Mouse (Mus musculus): ENCODE measurements around the gene Chd5. TPM values are rescaled to one million over a fixed set of nuclear protein-coding genes. Genes with fewer than 3 reads are reported as not detected.

The Chd5 gene
- polyA plus RNA-seq, 1 experiment from 2014 or later: 0.20 TPM

DNA sequence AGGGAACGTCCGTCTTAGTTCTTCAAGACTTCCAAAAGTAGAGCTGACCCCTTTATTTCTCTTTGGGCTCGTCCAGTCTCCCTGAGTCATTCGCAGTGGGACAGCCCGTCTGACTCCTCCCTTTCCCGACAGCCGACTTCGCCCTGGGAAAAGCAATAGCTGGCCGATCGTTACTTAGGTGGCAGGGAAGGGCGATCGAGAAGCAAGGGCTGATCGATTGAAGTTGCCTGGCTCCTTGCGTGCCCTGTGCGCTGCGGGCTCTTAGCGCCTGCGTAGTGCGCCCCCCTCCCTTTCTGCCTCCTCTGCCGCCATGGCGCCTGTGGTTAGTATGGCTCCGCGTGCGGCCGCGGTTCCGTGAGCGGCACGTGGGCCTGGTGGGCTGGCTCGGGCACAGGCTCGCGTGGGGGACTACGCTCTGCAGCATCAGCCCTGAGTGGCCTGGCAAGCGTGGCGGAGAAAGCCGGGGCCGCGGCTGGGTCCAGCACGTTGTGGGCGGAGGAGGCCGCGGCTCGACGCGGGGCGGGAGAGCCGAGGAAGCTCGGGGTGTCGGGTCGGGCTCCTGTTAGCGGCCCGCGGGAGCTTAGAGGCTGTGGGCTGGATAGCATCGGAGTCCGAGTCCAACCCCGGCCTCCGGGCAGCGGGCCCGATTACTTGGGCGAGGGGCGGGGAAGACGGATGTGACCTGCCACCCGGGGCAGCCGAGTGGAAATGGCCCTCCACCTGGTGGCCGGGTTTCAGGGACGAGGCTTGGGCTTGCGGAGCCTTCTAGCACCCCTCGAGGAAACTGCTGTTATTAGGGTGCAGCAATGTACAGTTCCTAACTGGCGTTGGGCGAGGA is 12.7 kb upstream of the Chd5 start, which contains the start of gene Rpl22:
Rpl22 (plus strand) TSS at position 169 of the 838 bp plus-strand sequence.
- Histone ChIP-seq H3K4me3 (ENCODE audit: low read depth, low read length) (peak within 1 kb of the TSS; percentile 93), H3K36me3 (ENCODE audit: control insufficient read depth, insufficient read depth, low read length) (peaks cover 7% of the 10 kb centered on the region), H3K9ac (ENCODE audit: low read length) (peak within 1 kb of the TSS; percentile 91), H3K9me3 (ENCODE audit: control insufficient read depth, low read length) (no peaks in the 10 kb centered on the region), H3K27ac (ENCODE audit: low read depth, low read length) (peak within 1 kb of the TSS; percentile 54; the same call in 1 of the 2 replicates), H3K4me1 (ENCODE audit: control insufficient read depth, insufficient read depth, low read length) (peaks cover 8% of the 10 kb centered on the region; the same call in 1 of the 2 replicates), H3K27me3 (ENCODE audit: control insufficient read depth, insufficient read depth, low read length) (no peaks in the 10 kb centered on the region), H3K4me2 (ENCODE audit: low read depth) (peak within 1 kb of the TSS; percentile 69)
- ATAC-seq (ENCODE audit: insufficient read depth, low FRiP score, low TSS enrichment) (peak; percentile 93), DNase-seq (ENCODE audit: low spot score) (peak; percentile 94)
- under 1% methylated on average over 69 of the region's 70 CpGs for WGBS

- Histone ChIP-seq H3K27me3 (ENCODE audit: control insufficient read depth, insufficient read depth, low read length) (no peaks in the 10 kb centered on the region), H3K4me1 (ENCODE audit: control insufficient read depth, insufficient read depth, low read length) (peaks cover 8% of the 10 kb centered on the region; the same call in 1 of the 2 replicates), H3K9me3 (ENCODE audit: control insufficient read depth, low read length) (no peaks in the 10 kb centered on the region), H3K9ac (ENCODE audit: low read length) (peak overlapping the region; percentile 91), H3K36me3 (ENCODE audit: control insufficient read depth, insufficient read depth, low read length) (peaks cover 11% of the 10 kb centered on the region), H3K4me3 (ENCODE audit: low read depth, low read length) (peak overlapping the region; percentile 93), H3K4me2 (ENCODE audit: low read depth) (peak overlapping the region; percentile 69), H3K27ac (ENCODE audit: low read depth, low read length) (no peak overlapping the region)
- no peak for ATAC-seq (ENCODE audit: insufficient read depth, low FRiP score, low TSS enrichment)
- 3% methylated on average over 11 of the region's 11 CpGs for WGBS
- DNase-seq (ENCODE audit: low spot score): no peak
Observed at GRCm38 (mm10) chr4:152326543-152326942, 11.9 kb upstream of the Chd5 start.

GRCm38 (mm10) chr4:152328691-152329090 is 9.8 kb upstream of the Chd5 start:
- DNase-seq (ENCODE audit: low spot score) (no peak), ATAC-seq (ENCODE audit: insufficient read depth, low FRiP score, low TSS enrichment) (no peak)
- no peak overlapping the region for H3K4me3 ChIP-seq (ENCODE audit: low read depth, low read length)
- 87% methylated on average over 6 of the region's 6 CpGs for WGBS
- no peaks in the 10 kb centered on the region for H3K27me3 ChIP-seq (ENCODE audit: control insufficient read depth, insufficient read depth, low read length)
- H3K27ac ChIP-seq (ENCODE audit: low read depth, low read length): no peak overlapping the region
- no peaks in the 10 kb centered on the region for H3K9me3 ChIP-seq (ENCODE audit: control insufficient read depth, low read length)
- peaks cover 23% of the 10 kb centered on the region for H3K36me3 ChIP-seq (ENCODE audit: control insufficient read depth, insufficient read depth, low read length)
- no peak overlapping the region for H3K9ac ChIP-seq (ENCODE audit: low read length)
- peaks cover 8% of the 10 kb centered on the region; the same call in 1 of the 2 replicates for H3K4me1 ChIP-seq (ENCODE audit: control insufficient read depth, insufficient read depth, low read length)
- H3K4me2 ChIP-seq (ENCODE audit: low read depth): no peak overlapping the region

GRCm38 (mm10) chr4:152332952-152333351 is 5.5 kb upstream of the Chd5 start:
- peak; percentile 78 for DNase-seq (ENCODE audit: low spot score)
- Histone ChIP-seq H3K9me3 (ENCODE audit: control insufficient read depth, low read length) (no peaks in the 10 kb centered on the region), H3K27ac (ENCODE audit: low read depth, low read length) (no peak overlapping the region), H3K4me1 (ENCODE audit: control insufficient read depth, insufficient read depth, low read length) (no peaks in the 10 kb centered on the region), H3K36me3 (ENCODE audit: control insufficient read depth, insufficient read depth, low read length) (peaks cover 27% of the 10 kb centered on the region), H3K27me3 (ENCODE audit: control insufficient read depth, insufficient read depth, low read length) (peaks cover 7% of the 10 kb centered on the region), H3K4me2 (ENCODE audit: low read depth) (no peak overlapping the region), H3K9ac (ENCODE audit: low read length) (no peak overlapping the region), H3K4me3 (ENCODE audit: low read depth, low read length) (no peak overlapping the region)
- peak; percentile 45; the same call in 1 of the 2 replicates for ATAC-seq (ENCODE audit: insufficient read depth, low FRiP score, low TSS enrichment)
- WGBS: 41% methylated on average over 2 of the region's 2 CpGs

DNA sequence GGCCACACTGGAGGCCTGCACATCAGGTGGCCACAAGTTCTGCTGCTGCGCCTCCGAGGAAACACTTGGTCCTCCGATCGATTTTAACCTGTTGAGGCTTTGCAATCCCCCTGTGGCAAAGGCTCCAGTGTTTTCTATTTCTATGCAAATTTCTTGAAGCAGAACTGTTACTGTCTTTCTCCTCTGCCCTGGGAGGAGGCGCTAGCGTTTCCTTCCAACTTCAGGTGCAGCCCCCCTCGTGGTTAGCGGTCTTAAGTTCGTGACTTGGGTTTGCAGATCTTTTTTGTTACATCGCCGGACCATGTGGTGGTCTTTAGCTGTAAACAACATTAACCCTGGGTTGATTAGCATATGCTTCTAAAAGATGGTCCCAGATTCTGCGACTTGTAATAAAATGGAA is 4.9 kb upstream of the Chd5 start:
- WGBS: 94% methylated on average over 12 of the region's 12 CpGs
- no peak overlapping the region for H3K4me3 ChIP-seq (ENCODE audit: low read depth, low read length)
- H3K4me2 ChIP-seq (ENCODE audit: low read depth): no peak overlapping the region
- H3K27me3 ChIP-seq (ENCODE audit: control insufficient read depth, insufficient read depth, low read length): peaks cover 14% of the 10 kb centered on the region
- no peak overlapping the region for H3K9ac ChIP-seq (ENCODE audit: low read length)
- ATAC-seq (ENCODE audit: insufficient read depth, low FRiP score, low TSS enrichment) (no peak), DNase-seq (ENCODE audit: low spot score) (no peak)
- H3K27ac ChIP-seq (ENCODE audit: low read depth, low read length): no peak overlapping the region
- H3K36me3 ChIP-seq (ENCODE audit: control insufficient read depth, insufficient read depth, low read length): peaks cover 27% of the 10 kb centered on the region
- peaks cover 2% of the 10 kb centered on the region; the same call in 1 of the 2 replicates for H3K4me1 ChIP-seq (ENCODE audit: control insufficient read depth, insufficient read depth, low read length)
- no peaks in the 10 kb centered on the region for H3K9me3 ChIP-seq (ENCODE audit: control insufficient read depth, low read length)

DNA sequence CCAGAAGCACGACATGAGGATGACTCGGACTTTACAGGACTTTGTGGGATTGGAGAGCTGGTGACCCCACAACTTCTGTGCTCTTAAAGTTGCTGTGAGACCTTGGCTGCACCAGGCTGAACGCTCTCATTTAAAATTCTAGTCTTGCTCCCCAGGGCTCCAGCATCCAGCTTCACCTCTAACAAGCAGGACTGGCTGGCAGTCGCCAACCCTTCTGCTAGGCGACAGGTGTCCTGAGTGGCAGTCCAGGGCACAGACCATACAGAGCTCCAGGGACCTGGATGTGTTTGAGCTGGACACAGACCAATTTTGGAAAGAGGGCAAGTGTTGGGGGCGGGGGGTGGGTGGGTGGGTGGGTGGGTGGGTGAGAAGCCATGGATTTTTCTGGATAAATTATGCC is 679 bp upstream of the Chd5 start:
- H3K4me1 ChIP-seq (ENCODE audit: control insufficient read depth, insufficient read depth, low read length): peaks cover 14% of the 10 kb centered on the region
- no peak for ATAC-seq (ENCODE audit: insufficient read depth, low FRiP score, low TSS enrichment)
- WGBS: 28% methylated on average over 6 of the region's 6 CpGs
- no peak overlapping the region for H3K27ac ChIP-seq (ENCODE audit: low read depth, low read length)
- no peak overlapping the region for H3K4me2 ChIP-seq (ENCODE audit: low read depth)
- peaks cover 9% of the 10 kb centered on the region for H3K36me3 ChIP-seq (ENCODE audit: control insufficient read depth, insufficient read depth, low read length)
- no peak overlapping the region for H3K4me3 ChIP-seq (ENCODE audit: low read depth, low read length)
- H3K9me3 ChIP-seq (ENCODE audit: control insufficient read depth, low read length): no peaks in the 10 kb centered on the region
- H3K27me3 ChIP-seq (ENCODE audit: control insufficient read depth, insufficient read depth, low read length): peaks cover 40% of the 10 kb centered on the region
- no peak overlapping the region for H3K9ac ChIP-seq (ENCODE audit: low read length)
- DNase-seq (ENCODE audit: low spot score): no peak

- peak overlapping the region; percentile 95 for H3K4me2 ChIP-seq (ENCODE audit: low read depth)
- no peak overlapping the region for H3K27ac ChIP-seq (ENCODE audit: low read depth, low read length)
- peaks cover under 1% of the 10 kb centered on the region; the same call in 1 of the 2 replicates for H3K36me3 ChIP-seq (ENCODE audit: control insufficient read depth, insufficient read depth, low read length)
- no peak for ATAC-seq (ENCODE audit: insufficient read depth, low FRiP score, low TSS enrichment)
- peaks cover 40% of the 10 kb centered on the region for H3K27me3 ChIP-seq (ENCODE audit: control insufficient read depth, insufficient read depth, low read length)
- 1% methylated on average over 20 of the region's 26 CpGs for WGBS
- no peaks in the 10 kb centered on the region for H3K9me3 ChIP-seq (ENCODE audit: control insufficient read depth, low read length)
- DNase-seq (ENCODE audit: low spot score): no peak
- H3K4me3 ChIP-seq (ENCODE audit: low read depth, low read length): peak overlapping the region; percentile 54
- peak overlapping the region; percentile 60 for H3K9ac ChIP-seq (ENCODE audit: low read length)
- H3K4me1 ChIP-seq (ENCODE audit: control insufficient read depth, insufficient read depth, low read length): peaks cover 14% of the 10 kb centered on the region
Observed at GRCm38 (mm10) chr4:152339293-152339790, 891 bp downstream of the Chd5 start.

DNA sequence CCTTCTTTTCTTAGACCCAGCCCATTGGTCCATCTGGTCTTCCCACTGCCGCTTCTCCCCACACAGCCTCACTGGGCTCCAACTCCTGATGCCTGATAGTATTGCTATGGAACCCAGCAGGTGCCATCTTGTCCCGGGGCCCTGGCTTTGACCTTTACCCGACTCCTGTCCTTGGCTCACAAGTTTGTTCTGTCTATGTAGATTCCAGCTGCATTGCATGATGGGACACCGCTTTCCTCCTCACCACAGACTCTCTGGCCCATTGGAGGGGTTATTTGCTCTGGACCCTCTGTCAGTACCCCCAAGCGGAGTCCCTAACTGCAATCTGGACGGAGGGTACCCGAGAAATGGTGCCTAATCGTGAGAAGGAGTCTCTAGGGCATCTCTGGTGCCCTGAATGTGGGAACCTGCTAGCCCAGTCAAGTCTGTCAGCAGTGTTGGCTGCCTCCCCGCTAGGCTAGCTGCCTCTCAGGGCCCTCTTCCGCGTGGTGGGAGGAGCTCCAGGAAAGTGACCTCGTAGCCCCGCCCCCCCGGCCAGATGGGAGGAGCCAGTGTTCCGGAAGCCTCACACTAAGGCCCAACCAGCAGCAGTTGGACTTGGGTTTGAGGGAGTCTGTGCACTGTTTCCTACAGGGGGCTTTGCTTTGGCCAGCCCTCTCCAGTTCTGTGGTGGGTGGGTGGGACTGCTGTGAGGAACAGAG is 2.3 kb downstream of the Chd5 start:
- no peak overlapping the region for H3K9ac ChIP-seq (ENCODE audit: low read length)
- H3K4me1 ChIP-seq (ENCODE audit: control insufficient read depth, insufficient read depth, low read length): peaks cover 14% of the 10 kb centered on the region
- H3K27ac ChIP-seq (ENCODE audit: low read depth, low read length): no peak overlapping the region
- no peak for ATAC-seq (ENCODE audit: insufficient read depth, low FRiP score, low TSS enrichment)
- H3K4me3 ChIP-seq (ENCODE audit: low read depth, low read length): no peak overlapping the region
- DNase-seq (ENCODE audit: low spot score): no peak
- H3K36me3 ChIP-seq (ENCODE audit: control insufficient read depth, insufficient read depth, low read length): no peaks in the 10 kb centered on the region
- no peak overlapping the region for H3K4me2 ChIP-seq (ENCODE audit: low read depth)
- 32% methylated on average over 15 of the region's 15 CpGs for WGBS
- peaks cover 40% of the 10 kb centered on the region for H3K27me3 ChIP-seq (ENCODE audit: control insufficient read depth, insufficient read depth, low read length)
- H3K9me3 ChIP-seq (ENCODE audit: control insufficient read depth, low read length): no peaks in the 10 kb centered on the region
